Mouse (Mus musculus): Measurements from ENCODE around the gene Grid1.

GRCm38 (mm10) chr14:35049231-35049630, 229.3 kb downstream of the Grid1 start:
- TF ChIP-seq POLR2A (IDR thresholded peaks at IDR 0.05; ENCODE audit: insufficient read depth, low read depth, low read length) = no peak
- no peak for TF ChIP-seq CTCF (IDR thresholded peaks at IDR 0.05; ENCODE audit: insufficient read depth, low read depth, low read length)
